Mouse (Mus musculus) A20 (cell line): ENCODE data around the gene Nanp.

ENCODE experiments used
- DNase-seq: peaks from one replicate; pipeline ENCODE4 v3.0.0-alpha.2; 2011; ENCODE audit warnings: low read depth, low spot score

Gene Nanp

GRCm38 (mm10) chr2:151039232-151039695 is at the start of gene Nanp, which contains the start of gene Ninl:
Gene Nanp, minus strand, starts transcription at chr2:151039398.
Gene Ninl, minus strand, starts transcription at chr2:151039382.
- DNase-seq: peak; percentile 97

DNA sequence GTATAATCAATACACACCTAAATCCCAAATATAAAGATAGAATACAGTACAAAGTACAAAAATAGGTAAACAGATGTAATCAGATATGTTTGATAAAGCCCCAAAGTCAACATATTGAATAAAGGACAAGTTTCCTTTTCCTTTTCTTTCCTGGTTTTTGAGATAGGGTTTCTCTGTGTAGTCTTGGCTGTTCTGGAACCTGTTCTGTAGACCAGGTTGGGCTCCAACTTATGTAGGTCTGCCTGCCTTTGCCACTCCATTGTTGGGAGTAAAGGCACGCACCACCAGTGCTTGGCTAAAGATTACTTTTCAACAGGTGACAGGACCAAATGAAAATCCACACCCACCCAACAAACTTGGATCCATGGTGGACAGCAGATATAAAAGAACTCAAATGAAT is 17.4 kb upstream of the Nanp start:
- no peak for DNase-seq

DNA sequence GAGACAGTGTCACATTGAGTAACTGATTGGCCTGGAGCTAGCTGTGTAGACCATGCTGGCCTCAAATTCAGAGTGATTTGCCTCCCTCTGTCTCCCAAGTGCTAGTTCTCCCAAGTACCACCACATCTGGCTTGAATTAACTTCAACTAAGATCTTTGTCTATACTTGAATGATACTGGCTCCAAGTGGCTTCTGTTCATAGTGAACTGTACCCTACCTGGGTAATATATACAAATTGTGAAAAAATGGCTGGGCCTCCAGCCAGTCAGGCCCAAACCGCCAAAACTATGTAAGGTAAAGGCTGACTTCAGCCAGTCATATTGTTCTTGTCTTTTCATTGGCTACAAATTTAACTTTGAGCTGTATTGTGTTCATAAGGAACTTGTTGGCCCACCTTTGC is 1.2 kb upstream of the Nanp start:
- DNase-seq: no peak

DNA sequence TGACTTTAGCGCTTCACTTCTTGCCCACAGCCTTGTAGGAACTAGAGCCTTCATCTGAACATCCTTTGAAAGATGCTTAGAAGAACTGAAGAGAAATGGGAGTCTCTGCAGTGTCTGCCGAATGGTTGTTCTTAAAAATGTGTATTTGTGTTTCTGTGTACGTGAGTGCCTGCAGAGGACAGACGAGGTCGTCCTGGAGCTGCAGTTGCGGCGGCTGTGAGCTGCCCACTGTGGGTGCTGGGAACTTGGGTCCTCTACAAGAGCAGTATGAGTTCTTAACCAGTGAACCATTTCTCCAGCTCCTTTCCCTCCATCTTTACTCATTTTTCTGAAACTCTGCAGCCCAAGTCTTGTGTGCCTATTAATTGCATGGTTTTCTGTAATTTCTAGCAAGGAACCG is 528 bp upstream of the Nanp start:
- DNase-seq: no peak

GRCm38 (mm10) chr2:151038811-151039222 is 381 bp downstream of the Nanp start:
- peak; percentile 71 for DNase-seq

GRCm38 (mm10) chr2:151037876-151038552 is 1.2 kb downstream of the Nanp start:
- peak; percentile 30 for DNase-seq

GRCm38 (mm10) chr2:151037292-151037691 is 1.9 kb downstream of the Nanp start:
- DNase-seq: no peak

- DNase-seq: no peak
Measured at GRCm38 (mm10) chr2:151036721-151037120, 2.5 kb downstream of the Nanp start.

- DNase-seq: no peak
Measured at GRCm38 (mm10) chr2:151034435-151034834, 4.8 kb downstream of the Nanp start.

GRCm38 (mm10) chr2:151021158-151021557 is 18.0 kb downstream of the Nanp start:
- DNase-seq: no peak

GRCm38 (mm10) chr2:151015316-151015715 is 23.9 kb downstream of the Nanp start:
- peak; percentile 23 for DNase-seq

GRCm38 (mm10) chr2:151011273-151011672 is 27.9 kb downstream of the Nanp start:
- DNase-seq: no peak

DNA sequence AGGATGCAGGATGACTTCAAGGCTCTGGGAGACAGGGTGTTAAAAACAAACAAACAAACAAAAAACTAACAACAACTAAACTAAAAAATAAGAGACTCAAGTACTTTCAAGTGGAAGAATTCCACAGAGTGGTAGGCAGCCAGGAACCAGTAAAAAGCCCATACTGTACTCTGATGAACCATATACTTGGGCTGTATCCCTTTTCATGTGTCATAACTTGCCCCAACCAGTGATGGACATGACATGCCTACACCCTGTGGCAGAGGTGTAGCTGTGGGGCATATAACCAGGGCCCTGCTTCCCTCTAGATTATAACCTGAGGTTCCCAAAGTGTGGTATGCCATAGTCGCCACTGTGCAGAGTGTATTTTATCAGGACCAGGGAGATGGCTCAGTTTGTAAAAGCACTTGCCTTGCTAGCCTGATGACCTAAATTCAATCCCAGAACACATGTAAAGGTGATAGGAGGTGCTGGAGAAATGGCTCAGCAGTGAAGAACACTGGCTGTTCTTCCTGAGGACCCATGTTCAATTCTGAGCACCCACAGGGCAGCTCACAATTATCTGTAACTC is 29.6 kb downstream of the Nanp start:
- DNase-seq: no peak

DNA sequence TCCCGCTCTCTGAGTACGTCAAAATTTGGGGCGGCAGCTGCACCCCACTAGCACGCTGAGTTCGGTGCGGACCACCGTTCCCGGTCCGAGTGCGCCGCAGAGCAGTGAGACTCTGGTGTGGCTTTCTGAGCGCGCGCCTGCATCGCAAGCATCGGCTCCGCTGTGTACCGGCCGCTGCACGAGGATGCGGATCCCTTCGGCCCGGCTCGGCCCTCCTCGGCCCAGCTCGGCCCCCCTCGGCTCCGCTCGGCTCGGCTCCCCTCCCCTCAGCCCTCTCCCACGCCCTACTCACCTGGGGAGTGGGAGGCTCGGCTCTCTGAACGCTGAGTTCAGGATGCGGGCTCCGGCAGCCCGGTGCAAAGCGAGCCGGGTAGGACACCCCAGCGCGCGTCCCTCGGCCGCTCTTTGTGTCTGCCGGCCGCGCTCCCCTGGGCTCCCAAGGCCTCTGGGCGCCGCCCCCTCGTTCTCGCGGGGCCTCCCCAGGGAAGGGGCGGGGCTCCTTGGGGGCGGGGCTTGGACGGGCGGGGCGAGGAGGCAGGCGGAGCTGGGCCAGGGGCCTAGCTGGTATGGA is 30.2 kb downstream of the Nanp start:
- DNase-seq: peak; percentile 89

DNA sequence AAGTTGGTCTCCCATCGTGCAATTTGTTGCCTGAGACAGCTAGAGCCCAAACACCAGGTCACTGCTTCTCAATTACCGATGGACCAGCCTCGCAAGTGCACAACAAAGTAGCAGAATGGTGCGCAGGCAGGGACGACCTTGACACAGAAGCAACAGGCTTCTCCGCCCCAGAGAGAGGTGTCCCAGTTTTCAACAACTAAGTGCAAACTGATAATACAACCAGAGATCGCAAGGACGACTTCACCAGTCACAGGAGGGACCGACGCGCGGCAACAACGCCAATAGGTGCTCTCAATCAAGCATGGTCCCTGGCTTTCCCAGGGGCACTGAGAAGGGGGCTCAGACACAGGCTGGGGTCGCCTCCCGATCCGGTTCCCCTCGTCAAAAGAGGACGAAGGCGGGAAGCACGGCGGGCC is 30.7 kb downstream of the Nanp start:
- peak; percentile 53 for DNase-seq

- DNase-seq: no peak
Measured at GRCm38 (mm10) chr2:151008006-151008405, 31.2 kb downstream of the Nanp start.

DNA sequence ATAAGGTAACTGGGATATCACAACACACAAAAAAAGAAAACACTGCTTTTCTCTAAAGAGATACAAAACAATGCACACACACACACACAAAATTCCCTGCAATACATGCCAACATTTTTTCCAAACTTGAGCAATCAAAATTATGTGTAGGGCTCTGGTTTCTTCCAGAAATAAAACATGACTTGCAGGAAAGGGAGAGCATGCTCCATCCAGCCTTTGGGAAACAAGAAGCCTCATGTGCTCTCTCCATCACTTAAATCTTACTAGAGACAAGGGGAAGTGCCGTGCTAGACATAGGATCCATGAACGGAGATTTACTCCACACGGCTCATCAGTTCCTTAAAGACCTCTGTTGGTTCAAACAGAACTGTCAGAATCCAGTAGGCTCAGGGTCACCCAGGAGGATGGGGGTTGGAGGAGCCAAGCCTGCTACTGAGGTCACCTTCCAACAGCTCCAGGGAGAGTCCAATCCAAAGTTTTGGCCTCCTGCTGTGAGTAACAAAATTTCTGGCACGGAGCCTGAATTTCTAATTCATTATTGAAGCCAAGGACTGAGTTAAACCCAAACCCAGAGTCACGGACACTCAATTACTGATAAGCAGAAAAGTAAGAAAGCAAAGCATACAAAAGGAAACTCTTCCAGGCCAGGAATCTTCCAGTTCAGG is 32.8 kb downstream of the Nanp start:
- DNase-seq: no peak

- no peak for DNase-seq
Measured at GRCm38 (mm10) chr2:151004390-151004789, 34.8 kb downstream of the Nanp start.

GRCm38 (mm10) chr2:151003796-151004195 is 35.4 kb downstream of the Nanp start:
- DNase-seq: no peak

DNA sequence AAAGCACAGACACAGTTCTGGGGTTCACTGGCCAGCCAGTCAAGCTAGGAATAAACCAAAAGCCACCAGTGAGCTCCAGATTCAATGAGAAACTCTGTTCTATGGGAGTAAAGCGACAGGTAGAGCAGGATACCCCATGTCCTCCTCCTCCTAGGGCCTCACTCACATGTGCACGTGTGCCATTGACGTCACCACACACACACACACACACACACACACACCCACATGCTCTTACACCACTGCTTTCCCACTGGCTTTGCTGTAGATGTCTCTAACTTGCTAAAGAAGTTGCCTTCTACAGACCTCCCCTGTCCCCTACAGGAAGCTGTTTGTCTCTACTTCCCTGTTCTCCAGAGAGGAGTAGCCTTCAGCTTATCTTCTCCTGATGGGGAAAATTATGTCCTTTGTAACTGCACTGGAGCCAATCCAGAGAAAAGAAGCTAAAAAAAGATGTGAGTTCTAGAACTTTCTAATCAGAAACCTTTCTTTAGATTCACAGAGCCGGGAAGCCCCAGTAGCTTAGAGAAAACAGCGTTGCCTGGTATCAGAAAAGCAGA is 37.5 kb downstream of the Nanp start:
- DNase-seq: no peak

DNA sequence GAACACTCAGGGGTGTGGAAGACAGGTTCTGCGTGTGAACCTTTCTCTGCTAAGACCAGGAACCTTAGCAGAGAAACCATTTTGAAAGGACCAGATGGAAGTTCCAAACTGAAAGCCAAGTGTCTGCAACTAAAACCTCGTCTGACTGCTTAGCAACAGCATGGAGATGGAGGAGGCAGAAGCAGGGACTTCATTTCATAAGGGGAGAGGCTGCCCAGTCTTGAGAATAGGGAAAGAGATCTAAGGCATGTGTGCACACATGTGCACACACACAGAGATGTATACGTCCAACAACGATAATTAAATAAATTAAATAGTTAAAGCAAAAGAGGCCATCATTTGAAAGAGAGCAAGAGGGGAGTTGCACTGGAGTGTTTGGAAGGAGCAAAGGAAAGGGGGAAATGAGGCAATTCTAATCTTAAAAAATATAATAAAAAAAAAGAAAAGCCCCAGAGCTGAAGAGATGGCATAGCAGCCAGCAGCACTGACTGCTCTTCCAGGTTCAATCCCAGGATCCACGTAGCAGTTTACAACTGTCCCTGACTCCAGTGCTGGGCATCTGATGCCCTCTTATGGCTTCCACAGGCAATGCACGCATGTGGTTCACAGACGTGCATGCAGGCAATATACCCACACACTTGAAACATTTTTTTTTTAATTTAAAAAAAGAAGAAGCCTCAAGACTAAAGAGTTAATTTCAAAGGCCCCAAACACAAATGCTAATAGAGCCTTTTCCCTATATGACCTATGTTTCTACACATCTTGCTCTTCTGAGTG is 38.6 kb downstream of the Nanp start:
- DNase-seq: peak; percentile 57
